Mouse (Mus musculus) brain, embryonic 14.5 days (tissue): ENCODE measurements around the gene Srebf1. TPM values are rescaled to one million over a fixed set of nuclear protein-coding genes. Genes with fewer than 3 reads are reported as not detected.

Source experiments
- DNase-seq: peaks from one replicate; pipeline ENCODE4 v3.0.0-alpha.2; 2011; ENCODE audit warnings: low read depth
- CTCF ChIP-seq: fragments of 200-500 bp; IDR thresholded peaks from 2 replicates; pipeline ENCODE4 v1.5.1; 2012; ENCODE audit warnings: inconsistent platforms, mild to moderate bottlenecking, moderate library complexity, borderline replicate concordance; ENCODE audit not compliant: insufficient read depth, insufficient read length; ENCODE audit errors: extremely low read depth
- POLR2A ChIP-seq: fragments of 200-500 bp; IDR thresholded peaks from 2 replicates; pipeline ENCODE4 v1.6.1; 2012; ENCODE audit warnings: mild to moderate bottlenecking, inconsistent platforms, borderline replicate concordance; ENCODE audit not compliant: poor library complexity, insufficient read depth, insufficient read length, severe bottlenecking; ENCODE audit errors: extremely low read depth
- polyA plus RNA-seq: library from polyadenylated mRNA; depleted of rRNA; stranded (reverse); fragments of >200 nt; gene quantifications from 2 replicates; pipeline ENCODE4 v1.2.3, GENCODE M21; 2012

The Srebf1 gene
- polyA plus RNA-seq, 1 experiment: 71.9 TPM

GRCm38 (mm10) chr11:60189501-60190040 is 32.8 kb downstream of the Srebf1 start:
- no peak for DNase-seq
- TF ChIP-seq CTCF: no peak
- TF ChIP-seq POLR2A: no peak

- TF ChIP-seq CTCF: no peak
- TF ChIP-seq POLR2A: no peak
- DNase-seq: no peak
Observed at GRCm38 (mm10) chr11:60188275-60188853, 34.0 kb downstream of the Srebf1 start.

GRCm38 (mm10) chr11:60187070-60187469 is 35.3 kb downstream of the Srebf1 start:
- DNase-seq: no peak
- no peak for TF ChIP-seq POLR2A

- TF ChIP-seq CTCF: no peak
- no peak for TF ChIP-seq POLR2A
- peak; percentile 78 for DNase-seq
Observed at GRCm38 (mm10) chr11:60185396-60186231, 36.8 kb downstream of the Srebf1 start.

- TF ChIP-seq CTCF: no peak
- no peak for TF ChIP-seq POLR2A
- peak; percentile 73 for DNase-seq
Observed at GRCm38 (mm10) chr11:60184346-60185325, 37.7 kb downstream of the Srebf1 start.

- TF ChIP-seq CTCF: no peak
- no peak for TF ChIP-seq POLR2A
- peak; percentile 63 for DNase-seq
Observed at GRCm38 (mm10) chr11:60182741-60183140, 39.6 kb downstream of the Srebf1 start.

- TF ChIP-seq POLR2A: no peak
- no peak for TF ChIP-seq CTCF
- DNase-seq: peak; percentile 86
Observed at GRCm38 (mm10) chr11:60182116-60182670, 40.2 kb downstream of the Srebf1 start.

- DNase-seq: no peak
- TF ChIP-seq POLR2A: no peak
- TF ChIP-seq CTCF: no peak
Observed at GRCm38 (mm10) chr11:60178506-60178905, 43.9 kb downstream of the Srebf1 start.

GRCm38 (mm10) chr11:60178005-60178404 is 44.4 kb downstream of the Srebf1 start:
- TF ChIP-seq CTCF (no peak), POLR2A (no peak)
- DNase-seq: no peak

- TF ChIP-seq POLR2A: no peak
- no peak for TF ChIP-seq CTCF
- DNase-seq: peak; percentile 98
Observed at GRCm38 (mm10) chr11:60176975-60177657, 45.3 kb downstream of the Srebf1 start.

- 0 out of 2 replicates have a peak, but pooled peaks have one; percentile 11 for TF ChIP-seq POLR2A
- peak; percentile 27; the same call in 1 of the 2 replicates for TF ChIP-seq CTCF
- DNase-seq: peak; percentile 89
Observed at GRCm38 (mm10) chr11:60176182-60176974, 46.0 kb downstream of the Srebf1 start.

GRCm38 (mm10) chr11:60175371-60176181 is 46.8 kb downstream of the Srebf1 start:
- TF ChIP-seq CTCF (no peak), POLR2A (no peak)
- DNase-seq: peak; percentile 92
